Mouse (Mus musculus): ENCODE data around the gene Pip5k1b. TPM values are rescaled to one million over a fixed set of nuclear protein-coding genes. Genes with fewer than 3 reads are reported as not detected.

The Pip5k1b gene
- total RNA-seq, 2 experiments from 2014 or later: 3.6 to 5.6 TPM

DNA sequence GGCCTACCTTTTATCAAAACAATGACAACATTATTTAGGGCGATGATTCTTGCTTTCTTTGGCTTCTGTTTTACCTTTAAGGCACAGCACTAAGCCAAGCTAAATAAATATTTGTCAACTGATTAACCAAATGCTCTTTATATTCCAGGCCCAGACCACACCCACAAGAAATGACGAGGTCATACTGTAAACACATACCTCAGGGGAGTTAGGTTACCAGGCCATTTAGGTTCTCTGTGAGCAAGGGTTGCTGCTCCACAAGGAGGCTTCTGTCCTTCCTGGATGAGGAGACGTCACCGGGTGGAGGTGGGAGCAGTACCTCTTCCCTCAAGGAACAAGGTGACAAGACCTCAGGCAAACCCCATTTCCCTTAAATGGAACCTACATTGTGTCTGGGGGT lies 128.4 kb downstream of the Pip5k1b start:
- intact Hi-C loops (cut with DNase I): no loop called here
- no peak for DNase-seq

DNA sequence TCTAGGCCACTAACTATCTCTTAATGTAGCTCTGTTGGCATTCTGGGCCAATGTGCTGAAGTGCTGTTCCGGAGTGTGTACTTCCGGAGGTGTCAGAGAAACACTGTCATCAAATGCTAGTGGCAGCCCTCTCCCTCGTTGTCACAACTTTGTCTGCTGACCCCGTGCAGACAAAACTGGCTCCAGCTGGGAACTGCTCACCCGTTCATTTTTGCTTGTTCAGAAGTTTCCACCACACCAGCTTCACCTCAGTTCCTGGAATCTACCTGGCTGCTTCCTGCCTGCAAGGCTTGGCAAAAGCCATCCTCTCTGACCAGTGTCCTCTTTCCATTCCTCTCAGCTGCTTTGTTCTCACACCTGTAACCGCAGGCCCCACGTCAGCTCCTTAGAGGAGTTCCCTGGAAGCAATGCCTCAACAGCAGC lies 128.9 kb downstream of the Pip5k1b start:
- no peak for DNase-seq
- intact Hi-C loops (cut with DNase I): no loop called here

DNA sequence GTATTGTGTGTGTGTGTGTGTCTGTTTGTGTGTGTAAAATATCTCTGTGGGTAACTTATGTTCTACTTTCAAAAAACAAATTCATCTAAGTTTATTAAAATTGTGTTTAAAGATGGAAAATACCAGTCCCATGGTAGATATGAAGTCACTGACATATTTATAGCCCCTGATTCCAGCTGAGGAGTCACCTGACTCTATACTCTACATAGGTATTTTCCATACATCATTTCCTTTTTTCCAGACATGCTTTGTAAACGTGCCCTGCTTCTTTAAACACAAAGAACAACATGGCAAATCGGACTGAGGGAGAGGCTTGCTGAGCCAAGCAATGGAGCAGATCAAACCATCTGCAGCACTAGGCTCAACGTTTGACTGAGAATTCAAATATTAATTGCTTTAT lies 137.6 kb downstream of the Pip5k1b start:
- no peak for DNase-seq
- intact Hi-C loops (cut with DNase I): no loop called here

DNA sequence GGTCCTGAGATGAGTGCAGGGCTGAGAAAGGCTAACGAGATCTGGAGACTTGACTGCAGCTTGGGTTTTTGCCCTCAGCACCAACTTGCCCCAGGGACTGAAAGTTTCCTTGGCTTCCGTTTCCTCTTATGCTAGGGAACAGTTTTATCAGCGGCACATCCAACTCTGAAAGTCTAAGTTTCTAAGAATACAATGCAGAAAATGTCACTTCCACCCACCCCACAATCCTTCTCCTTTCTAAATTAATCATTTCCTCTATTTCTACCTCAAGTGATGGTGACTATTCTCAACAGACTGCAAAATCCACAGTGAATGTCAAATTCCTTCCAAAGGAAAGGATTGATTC lies 138.0 kb downstream of the Pip5k1b start:
- intact Hi-C loops (cut with DNase I): no loop called here
- no peak for DNase-seq

DNA sequence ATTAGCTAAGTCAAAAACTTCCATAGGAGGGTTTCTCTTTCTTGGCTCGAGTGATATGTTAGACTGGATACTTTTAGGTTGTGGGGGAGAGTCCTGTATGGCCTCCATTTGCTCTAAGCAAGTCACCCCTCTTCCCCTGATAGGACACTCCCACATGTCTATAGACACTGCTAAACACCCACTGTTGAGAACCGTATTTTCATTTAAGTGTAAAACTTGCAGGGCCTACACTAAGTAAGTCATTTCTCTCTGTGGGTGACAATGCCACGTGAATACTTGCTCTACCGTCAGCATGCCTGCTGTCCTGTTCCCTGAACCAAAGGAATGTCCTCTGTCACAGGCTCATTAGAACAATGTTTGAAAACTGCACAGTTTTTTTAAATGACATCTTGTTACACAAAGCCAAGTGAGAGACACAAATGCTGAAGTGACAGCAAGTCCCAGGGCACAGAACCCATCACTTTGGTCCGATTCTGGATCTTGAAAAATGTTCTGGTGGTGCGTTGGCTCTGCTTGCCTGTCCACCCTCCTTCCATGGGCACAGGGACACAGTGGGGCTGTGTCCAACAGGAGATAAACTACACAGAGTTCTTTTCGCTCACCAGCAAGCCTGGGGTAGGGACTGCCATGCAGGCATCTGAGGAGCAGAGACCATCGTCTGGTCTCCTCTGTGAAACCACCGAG lies 138.6 kb downstream of the Pip5k1b start:
- no peak for DNase-seq
- intact Hi-C loops (cut with DNase I): no loop called here

DNA sequence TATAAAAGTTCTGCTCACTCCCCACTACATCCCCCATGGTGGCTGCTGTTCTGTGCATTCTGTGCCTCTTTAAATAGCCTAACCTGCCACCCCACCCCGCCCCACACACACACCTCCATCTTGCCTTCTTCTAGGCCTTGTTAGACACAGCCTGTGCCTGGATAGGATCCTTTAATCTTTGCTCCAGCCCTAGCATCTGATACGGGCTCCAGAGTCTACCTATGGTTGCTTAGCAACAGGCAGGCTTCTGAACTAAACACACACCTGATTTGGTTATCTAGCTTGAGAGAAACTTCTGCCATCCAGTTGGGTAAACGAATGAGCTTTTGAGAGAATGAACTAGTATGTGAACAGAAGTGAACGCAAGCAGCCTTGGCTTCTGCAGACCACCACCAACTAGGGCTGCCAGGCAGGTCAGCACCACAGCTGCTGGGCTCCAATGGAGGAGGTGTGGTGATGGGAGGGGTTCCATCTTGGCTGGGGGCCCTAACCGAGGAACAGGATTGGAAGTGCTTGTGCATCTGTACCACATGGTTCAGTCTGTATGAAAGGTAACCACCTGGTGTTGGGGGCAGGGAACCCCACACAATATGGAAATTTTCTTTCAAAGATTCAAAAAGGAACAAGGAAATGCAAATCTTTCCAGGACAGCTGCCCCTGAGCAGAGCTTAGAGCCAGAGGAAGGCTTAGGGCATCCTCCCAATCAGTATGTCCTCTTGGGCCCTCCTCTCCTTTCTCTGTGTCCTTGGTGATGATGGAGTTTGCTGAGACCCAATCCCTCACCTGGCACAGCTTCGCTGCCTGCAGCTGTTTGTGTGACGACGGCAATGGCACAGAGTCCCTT lies 139.7 kb downstream of the Pip5k1b start:
- DNase-seq: peak; percentile 13
- intact Hi-C loops (cut with DNase I): no loop called here

DNA sequence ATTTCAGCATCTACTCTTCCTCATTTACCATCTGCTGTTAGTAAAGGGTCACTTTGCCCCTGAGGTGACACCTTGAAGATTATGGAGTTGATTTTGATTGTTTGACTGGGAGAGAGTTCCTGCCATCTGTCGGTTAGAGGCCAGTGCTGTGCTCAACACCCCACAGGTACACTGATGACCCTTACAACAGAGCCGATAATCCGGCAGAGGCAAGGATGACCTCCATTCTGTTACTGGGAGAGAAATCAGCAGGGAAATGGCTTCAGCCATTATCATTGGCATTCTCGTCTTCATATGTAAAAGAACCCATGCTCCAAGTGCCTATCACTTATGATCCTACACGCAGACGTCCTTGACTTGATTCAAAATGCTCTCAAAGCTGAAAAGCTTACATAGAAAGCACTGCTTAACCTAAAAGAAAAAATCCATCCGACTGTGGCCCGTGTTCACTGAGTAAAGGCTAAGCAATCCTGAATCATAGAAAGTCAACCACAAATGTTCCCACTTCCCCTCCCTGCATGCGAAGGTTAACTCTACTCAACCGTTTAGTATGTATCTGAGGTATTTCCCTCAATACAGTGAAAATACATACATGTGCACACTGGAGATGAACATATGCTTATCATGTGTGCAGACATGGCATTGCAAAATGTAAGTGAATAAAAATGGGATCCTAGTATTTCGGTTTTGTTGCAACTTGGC lies 146.7 kb downstream of the Pip5k1b start:
- DNase-seq: no peak
- intact Hi-C loops (cut with DNase I): no loop called here

DNA sequence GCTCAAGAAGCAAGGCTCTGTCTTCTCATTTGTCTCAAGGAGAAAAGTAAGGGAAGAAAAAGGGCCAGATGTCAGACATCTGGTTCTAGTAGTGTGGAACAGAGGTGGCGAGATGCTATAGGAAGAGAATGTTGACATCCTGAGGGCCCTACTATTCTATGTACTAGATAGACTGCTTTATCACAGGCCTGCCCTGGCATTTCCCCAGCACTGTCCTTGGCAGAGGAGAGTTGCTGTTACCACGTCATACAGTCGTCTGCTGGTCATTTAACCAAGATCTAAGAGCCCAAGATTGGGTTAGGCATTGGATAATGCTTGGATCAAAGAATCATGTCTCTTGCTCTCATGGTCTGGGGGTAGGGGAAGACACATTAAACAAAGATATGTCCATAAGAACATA lies 151.0 kb downstream of the Pip5k1b start:
- DNase-seq: no peak

DNA sequence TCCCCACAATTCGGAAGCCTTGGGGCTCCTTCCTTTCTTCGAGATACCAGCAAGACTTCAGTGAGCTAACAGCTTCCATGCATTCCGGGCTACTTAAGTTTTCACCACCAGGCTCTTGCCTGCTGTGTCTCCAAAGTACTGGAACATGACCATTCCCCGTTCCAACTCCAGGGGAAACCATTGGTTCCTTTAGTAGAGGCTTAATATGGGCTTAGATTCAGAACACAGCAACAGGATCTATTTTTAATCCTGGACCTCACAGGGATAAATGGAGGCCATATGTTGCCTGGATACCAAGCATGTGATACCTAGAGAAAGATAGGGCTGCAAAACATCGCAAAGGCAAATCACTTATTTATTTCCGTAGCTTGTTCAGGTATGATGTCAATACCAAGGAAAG lies 152.4 kb downstream of the Pip5k1b start:
- intact Hi-C loops (cut with DNase I): no loop called here
- no peak for DNase-seq

More for the DNA sequence above, 151.0 kb downstream of the Pip5k1b start:
- intact Hi-C loops (cut with DNase I): no loop called here

DNA sequence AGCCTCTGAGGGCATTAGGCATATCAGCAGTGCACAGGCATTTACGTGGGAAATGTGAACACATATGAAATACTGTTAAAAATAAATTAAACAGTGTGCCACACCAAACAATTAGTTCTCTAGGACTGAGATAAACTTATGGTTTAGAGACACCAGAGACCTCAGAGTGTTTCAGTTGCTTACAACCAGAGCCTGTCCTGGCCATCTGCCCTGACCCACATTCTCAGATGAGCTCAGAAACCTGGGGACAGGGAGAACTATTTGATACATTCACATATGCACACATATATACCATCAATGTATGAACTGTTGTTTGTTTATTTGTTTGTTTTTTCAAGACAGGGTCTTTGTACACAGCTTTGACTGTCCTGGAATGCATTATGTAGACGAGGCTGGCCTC lies 161.8 kb downstream of the Pip5k1b start:
- intact Hi-C loops (cut with DNase I): no loop called here
- DNase-seq: no peak

DNA sequence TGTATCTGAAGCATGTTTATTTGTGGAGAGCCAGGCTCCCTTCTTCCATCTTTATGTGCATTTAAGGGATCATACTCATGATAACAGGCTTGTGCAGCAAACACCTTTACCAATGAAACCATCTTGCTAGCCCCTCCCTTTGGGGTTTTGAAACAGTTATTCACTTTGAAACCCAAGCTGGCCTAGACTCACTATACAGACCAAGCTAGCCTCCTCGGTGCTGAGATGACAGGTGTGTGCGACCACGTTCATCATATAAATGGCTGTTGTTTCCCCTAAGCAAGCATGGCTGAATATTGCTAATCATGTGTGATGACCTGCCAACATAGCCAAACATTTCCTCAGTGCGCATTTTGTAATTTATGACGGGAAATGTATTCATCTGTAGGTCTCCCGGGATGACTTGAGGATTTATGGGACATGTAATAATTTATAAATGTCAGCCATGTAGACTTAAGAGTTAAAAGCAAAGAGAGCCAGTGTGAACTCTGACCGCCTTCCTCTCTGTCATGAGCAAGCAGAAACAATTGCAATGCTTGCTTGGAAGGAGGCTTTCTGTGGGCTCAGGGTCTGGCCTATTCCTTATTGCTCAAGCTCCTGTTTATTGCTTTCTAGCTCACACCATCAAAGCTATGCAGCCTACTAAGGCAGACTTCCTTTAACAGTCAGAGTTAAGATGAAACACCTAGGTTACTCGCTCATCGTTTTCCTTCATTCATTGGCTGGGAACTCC lies 164.0 kb downstream of the Pip5k1b start:
- intact Hi-C loops (cut with DNase I): no loop called here
- DNase-seq: no peak

DNA sequence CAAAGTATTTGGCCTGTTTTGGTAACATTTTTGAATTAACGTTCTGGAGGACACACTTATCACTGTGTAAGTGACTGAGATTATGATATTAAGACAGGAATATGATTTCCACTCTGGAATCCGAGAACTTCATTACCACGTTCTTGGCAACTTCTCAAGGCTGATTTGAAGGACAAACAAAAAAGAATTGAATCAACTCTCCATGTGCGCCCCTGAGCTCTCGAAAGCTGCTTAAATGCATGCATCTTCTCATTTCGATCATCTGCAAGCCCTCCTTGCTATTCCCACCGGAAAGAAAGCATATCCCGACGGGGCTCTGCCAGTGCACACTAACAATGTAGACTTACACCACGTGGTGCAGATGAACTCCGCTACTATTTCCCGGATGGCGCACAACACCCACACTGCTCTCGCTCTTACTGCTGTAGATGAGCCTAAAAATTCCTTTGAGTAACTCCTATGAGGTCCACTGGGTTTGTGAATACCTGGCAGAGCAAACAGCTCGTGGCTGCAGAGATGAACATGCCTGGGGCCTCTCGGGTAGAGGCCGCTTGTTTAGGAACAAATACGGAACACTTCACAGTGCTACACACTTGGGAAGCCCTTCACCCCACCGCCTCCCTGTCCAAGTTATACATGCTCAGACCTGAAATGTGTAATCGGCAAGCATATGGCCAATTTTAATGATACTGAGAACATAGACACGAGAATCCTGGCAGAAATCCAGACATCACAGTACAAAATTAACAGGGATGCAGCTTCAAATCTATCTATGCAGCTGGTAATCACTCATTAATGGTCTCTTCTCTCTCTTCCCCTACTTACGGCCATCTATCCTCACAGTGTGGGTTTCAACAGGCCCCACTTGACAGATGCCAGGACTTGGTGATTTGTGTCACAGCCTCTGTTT lies 168.5 kb downstream of the Pip5k1b start:
- intact Hi-C loops (cut with DNase I): no loop called here
- DNase-seq: no peak

DNA sequence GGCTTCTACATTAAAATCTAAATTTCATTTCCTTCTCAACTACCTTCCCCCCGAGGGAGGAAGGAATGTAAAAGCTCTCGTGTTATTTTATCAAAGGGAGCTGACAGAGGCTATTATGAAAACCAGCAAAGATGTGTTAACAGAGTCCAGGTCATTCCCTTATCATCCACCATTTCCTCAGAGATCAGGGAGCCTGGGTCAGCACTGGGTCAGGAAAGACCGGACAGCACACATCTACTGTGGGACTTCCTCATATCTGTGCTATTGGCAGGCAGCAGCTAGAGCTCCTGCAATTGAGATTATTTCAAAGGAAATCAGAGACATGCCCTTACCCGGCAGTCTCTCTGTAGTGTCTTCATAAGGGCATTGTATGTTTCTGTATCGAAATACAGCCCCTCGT lies 177.2 kb downstream of the Pip5k1b start:
- DNase-seq: no peak
- intact Hi-C loops (cut with DNase I): no loop called here

DNA sequence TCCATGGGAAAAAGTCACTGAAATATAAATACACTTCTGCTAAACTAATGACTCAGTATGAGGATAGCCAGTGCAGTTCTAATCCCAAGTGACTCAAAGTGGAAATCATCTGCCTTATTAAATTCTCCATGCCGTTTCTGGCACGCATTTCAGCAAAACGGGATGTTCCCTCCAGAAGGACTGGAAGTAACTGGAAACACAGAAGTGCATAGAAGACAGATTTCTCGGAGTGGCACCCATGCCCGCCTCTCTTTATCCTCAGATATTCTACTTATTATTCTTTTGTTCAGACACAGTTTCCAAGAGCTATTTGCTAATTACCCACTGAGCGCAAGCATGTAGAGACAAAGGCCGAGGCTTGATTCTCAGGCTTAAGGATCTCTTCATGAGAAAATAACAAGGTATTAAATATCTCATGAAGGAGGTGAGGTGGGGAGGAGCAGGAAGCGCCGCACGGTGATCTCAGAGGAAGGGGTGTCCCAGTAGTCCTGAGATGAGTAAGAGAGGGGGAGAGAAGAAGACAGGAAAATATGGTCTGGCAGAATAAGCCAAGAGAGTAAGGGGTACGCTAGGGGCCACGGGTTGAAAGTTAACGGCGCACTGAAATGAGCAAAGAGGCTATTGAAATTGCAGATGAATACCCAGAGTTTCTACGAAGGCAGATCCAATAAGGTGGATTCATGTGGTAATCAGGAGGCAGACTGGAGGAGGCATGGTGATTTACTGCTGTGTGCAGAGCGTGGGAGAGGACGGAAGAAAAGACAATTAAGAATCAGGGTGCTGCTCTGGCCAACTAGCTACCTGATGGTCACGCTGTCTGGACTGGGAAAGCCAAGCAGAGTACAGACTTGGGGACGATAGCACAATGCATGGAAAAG lies 183.7 kb downstream of the Pip5k1b start:
- intact Hi-C loops (cut with DNase I): no loop called here
- peak; percentile 7 for DNase-seq

DNA sequence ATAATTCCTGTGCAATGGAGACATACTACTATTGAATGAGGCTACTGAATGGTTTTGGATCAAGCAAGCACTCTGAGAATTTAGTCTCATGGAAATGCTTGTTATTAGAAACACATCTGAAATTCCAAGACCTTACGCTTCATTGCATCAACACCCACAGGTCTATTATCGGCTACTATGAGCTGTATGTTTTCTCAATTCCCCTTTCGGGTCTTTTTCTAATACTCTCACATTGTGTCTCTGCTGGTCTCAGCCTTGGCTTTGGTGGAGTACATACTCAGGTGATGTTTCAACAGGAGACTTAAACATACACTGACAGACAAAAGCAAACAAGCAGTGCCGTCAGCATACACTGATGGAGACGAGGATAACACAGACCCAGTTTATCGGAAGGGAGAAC lies 187.3 kb downstream of the Pip5k1b start:
- intact Hi-C loops (cut with DNase I): no loop called here
- no peak for DNase-seq

DNA sequence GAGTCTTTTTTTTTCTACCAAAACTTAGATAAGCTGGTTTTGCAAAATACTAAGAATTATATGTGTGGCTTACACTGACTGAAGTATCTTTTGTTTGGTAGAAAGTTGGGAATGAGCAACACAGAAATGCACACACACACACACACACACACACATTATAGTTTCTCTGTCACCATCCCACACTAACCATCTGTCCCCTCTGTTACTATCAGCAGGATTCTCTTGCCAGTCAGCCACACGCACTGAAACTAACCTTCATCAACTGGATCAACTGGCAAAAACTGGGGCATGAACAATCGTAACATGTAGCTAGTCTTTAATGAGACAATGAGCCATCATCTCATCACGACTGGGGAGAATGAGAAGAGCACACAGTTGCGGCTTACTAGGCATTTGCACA lies 187.9 kb downstream of the Pip5k1b start:
- DNase-seq: no peak
- intact Hi-C loops (cut with DNase I): no loop called here

DNA sequence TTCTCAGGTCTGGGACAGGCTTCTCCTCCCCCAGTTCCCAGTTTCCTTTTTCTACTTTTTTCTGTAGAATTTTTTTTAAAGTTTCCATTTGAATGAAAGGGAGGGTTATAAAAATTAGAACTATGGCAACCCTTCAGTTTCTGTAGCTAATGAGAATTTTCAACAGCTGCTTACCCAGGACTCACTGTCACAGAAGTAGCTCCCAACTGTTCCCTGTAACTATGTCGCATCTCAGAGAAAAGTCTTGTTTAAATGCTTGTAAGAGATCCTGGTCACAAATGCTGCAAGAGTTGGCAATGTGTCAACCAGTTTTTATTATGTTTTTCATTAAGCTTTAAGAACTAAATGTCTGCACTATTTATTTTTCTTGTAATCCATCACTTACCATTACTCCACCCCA lies 188.9 kb downstream of the Pip5k1b start:
- DNase-seq: no peak
- intact Hi-C loops (cut with DNase I): no loop called here

DNA sequence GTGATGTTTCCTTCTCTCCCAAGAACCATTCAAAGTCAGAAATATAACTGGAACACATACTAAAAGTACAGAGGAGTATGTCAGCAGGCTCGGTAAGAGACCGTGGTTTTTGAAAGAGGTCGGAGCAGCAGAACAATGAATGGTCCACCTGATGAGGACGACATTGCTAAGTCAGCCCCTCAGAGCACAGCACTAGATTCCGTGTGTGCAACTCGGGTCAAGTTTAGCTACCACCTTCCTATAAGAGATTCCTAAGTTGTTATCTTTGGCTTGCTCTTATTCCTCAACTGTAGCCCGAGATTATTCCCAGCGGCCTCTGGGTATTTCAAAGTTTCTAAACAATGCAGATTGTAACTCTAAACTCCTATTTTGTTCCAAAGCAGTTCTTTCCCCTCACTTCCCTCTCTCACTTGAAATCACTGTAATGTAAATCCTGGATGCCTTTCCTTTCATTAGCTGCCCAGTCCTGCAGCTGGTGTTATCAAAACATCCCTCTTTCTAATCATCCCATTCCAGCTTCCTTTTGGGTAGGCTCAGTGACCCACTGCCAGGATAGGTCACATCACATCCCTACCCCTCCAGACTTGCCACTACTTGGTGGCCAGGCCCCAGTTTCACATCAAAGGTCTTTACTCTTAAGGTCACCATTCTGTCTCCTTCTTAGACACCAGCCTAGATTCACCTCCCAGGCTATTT lies 192.9 kb downstream of the Pip5k1b start:
- intact Hi-C loops (cut with DNase I): no loop called here
- no peak for DNase-seq

DNA sequence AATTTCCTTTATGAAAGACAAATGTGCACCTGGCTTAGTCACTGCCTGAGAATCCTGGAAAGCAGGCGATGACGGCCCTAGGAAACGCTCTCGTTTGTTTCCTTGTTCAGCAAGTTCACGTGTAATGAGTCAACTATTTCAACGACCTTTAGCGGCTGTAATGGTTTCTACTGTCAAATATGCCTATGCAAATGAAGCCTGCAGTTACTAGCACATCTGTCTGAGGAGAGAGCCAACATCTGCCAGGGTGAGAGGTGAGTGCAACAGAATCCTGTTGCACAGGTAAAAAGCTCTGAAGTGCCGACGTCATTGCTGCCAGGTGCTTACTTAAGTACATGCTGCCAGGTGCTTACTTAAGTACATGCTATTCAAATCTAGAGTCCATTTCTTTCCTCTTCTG lies 196.4 kb downstream of the Pip5k1b start:
- intact Hi-C loops (cut with DNase I): no loop called here
- no peak for DNase-seq

Data from left cerebral cortex, postnatal 4 days (tissue).